Mouse (Mus musculus): Measurements from ENCODE around the gene Ccl3.

GRCm38 (mm10) chr11:83634898-83635297 lies 14.3 kb downstream of the Ccl3 start:
- TF ChIP-seq POLR2A (IDR thresholded peaks at IDR 0.05; ENCODE audit: low read depth, low read length) (no peak), CTCF (conservative IDR thresholded peaks at IDR 0.05; ENCODE audit: insufficient read depth, insufficient read length, low read depth, low read length) (no peak)

Measured in kidney, adult 2 months (tissue).